Mouse (Mus musculus) hindlimb bud, embryonic 11.5 days (tissue): ENCODE results near the gene Prkd3.

ENCODE experiments used
- DNase-seq: peaks from one replicate; pipeline ENCODE4 v3.0.0-alpha.2; 2012; ENCODE audit warnings: low read depth, low spot score; ENCODE audit errors: extremely low spot score

Gene Prkd3

DNA sequence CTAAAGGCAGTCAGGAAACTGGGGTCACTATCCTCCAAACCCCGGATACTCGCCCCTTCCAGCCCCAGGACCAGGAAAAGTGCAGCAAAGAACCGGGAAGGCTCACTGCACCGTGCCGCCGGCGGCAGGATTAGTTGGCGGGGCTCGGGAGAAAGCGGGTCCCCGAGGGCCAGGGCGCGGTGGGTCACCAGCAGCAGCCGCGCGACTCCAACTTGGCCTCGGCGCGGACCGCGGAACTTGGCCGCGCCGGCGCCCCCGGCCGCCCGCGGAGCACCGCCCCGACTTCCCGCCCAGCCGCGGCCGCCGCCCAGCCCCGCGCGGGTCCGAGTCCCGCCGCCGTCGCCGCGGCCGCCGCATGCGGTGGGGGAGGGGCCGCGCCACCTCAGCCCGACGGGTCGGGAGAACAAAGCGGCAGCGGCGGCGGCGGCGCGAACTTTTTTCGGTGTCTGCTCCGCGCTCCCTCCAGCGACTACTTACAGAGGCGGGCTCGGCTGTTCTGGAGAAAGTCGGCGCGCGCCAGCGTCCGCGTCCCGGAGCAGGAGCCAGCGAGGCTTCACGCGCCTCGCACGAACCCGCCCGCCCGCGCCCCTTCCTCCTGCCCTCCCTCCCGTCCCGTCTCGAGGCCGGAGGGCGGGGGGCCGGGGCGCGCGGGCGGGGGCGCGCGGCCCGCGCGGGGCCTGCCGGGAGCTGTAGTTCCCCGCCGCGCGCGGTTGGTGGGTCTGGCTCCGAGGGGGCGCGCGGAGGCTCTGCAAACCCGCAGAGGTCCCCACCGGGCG is at the start of gene Prkd3:
TSS of gene Prkd3 (minus strand) at position 609 of the 776 bp plus-strand sequence.
- DNase-seq: no peak

DNA sequence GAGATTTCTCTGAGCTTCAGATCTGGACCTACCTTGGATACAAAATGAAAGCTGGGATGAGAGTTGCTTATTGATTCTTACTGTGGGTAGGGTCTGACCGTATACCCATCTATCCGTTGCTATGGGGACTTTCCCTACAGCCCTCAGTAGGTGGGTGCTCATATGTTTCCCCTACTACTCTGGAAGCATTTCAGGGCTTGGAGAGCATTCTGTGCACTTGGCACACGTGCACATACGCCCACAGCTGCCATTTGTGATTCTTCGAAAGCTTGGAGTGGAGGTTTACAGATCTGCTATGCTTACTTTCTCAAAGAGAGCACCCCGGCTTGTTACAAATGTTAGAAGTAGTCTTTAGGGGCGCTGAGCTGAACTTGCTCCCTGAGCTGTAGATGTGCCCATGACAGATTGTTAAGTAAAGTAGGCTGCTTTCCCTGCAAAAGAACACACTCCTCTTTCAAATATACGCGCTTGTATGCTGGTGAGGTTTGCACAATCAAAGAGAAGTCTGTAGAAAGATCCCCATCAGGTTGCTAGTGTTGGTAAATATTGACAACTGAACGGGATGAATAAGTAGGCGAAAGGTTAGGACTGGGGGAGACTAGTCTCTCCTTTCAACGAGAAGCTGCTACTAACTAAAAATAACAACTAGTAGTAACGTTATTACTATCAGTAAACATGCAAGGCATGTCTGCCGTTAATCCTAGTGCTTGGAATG is 49.3 kb upstream of the Prkd3 start:
- DNase-seq: no peak

DNA sequence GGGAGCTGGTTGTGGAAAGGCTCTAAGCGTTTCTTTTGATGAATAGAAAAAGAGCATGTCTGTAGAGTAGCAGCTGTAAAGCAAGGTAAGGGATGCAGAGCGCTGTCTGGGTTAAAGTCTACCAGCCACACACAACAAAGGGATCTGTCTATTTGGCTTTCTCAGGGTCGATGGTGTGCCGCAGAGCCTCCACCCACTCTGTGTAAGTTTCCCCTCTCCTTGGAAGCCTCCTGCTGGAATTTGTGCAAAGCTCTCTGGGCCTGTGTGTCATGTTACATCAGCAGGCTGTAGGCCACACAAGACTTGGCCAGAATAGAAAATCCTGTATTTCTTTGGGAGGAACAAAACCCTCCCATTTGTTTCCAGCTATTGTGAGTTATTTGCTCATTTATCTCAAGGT is 48.4 kb upstream of the Prkd3 start:
- DNase-seq: no peak

DNA sequence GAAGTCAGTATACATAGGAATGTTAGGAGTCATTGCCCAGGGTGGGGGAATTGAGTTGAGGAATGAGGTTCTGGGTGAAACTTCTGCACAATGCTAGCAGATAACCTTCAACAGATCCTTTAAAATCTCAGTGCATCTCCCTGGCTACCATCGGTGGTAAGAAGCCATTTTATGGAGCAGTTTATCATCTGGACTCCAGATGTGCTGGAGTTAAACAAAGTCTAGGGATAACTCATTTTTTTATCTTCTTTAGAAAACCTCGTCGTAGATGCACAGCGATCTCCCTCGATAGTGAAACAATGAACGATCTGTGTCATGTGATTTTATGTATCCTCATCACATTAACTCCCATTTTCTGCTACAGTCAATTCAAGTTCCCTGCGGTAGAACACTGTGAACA is 48.0 kb upstream of the Prkd3 start:
- no peak for DNase-seq

DNA sequence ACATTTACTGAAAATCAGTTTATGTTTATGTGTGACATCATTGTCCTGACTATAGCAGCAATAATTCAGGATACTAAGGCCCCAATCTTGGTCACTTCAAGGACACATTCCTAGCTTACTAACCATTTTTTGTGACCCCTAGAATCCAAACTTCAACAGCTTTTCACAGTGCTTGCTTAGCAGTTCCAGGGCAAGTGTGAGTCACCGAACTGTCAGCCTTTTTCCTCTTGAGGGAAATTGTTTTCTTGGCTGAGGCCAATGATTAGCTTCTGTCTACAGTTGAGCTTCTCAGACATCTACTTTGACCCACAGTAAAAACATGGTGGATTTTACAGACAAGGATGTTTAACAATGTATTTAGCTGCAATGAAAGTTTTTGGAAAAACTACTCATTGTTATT is 43.6 kb upstream of the Prkd3 start:
- no peak for DNase-seq

DNA sequence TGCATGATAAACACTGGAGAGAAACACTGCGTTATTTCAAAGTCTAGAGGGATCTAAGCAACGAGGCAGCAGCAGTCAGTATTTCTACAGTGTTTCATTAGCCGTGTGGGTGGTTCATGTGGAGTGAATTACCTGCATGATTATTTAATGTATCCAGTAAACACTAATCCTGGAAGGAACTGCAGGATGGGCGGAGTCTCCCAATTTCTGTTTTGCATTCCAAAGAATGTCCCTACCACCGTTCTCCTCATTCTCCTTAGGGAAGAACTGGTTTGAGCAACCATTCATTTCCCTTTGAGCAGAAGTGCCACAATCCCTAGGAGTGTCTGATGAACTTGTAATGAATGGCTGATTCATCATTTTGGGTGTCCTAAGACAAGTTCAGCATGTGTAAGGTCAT is 39.6 kb upstream of the Prkd3 start:
- no peak for DNase-seq

DNA sequence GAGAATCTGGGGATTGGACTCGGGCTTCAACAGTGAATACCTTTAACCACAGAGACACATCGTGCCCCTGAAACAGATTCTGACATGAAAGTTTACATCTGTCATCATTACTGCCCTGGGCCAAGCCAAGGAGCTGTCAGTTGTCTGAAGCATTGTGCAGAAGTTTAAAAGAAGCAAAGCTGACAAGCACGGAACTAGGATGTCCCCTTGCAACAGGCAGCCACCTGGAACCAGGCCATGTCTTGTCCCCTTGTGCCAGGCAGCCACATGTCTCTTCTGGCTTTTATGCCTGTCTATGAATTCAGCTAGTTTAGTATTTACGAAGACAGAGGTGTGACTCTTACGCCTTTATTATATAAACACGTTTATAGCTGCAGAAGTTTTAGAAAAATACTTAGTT is 37.7 kb upstream of the Prkd3 start:
- no peak for DNase-seq

DNA sequence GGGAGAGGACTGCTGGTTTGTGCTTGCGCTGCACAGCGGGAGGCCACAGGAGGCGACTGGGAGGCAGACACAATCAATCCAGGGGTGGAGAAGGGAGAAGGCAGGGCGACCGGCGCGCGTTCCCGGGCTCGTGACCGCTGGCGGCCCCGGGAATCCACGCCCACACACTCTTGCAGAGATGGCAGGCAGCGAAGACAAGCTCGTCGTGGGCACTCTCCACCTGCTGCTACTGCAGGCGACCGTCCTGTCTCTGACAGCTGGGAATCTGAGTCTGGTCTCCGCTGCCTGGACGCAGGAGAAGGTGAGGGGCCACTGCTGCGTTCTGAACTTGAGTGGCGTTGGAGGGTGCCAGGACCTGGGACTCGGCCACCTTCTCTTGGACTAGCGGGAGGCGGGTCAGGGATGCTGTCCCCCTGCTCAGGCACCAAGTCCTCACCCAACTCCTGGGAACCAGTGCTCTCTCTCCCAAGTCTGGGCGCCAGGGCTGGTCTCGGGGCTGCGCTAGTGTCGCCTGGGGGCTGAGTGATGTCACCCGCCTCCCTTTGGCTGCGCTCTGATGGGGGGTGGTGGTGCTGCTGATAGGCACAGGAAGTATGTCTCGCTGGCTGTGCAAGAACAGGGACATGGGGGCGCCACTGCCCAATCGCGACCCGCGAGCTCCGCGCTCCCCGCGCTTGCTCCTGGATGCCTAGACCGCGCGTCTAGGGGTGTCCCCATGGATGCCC is 31.6 kb upstream of the Prkd3 start:
- no peak for DNase-seq

DNA sequence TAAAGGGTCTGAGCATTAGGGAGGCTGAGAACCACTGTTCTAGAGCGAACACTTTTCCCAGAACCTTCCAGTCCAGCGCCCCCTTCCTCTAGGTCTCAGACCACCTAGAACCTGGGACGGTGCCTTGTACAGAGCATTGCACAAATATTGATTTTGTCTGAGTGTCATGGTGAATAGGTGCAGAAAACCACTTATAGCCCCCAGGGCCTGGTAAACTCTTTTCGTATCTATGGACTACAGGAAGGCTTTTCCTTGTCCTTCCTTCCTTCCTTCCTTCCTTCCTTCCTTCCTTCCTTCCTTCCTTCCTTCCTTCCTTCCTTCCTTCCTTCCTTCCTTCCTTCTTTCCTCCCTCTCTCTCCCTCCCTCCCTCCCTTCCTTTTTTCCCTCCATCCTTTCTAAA is 31.0 kb upstream of the Prkd3 start, which contains the start of gene Qpct:
TSS of gene Qpct (plus strand) at position 301 of the 400 bp plus-strand sequence.
- no peak for DNase-seq

DNA sequence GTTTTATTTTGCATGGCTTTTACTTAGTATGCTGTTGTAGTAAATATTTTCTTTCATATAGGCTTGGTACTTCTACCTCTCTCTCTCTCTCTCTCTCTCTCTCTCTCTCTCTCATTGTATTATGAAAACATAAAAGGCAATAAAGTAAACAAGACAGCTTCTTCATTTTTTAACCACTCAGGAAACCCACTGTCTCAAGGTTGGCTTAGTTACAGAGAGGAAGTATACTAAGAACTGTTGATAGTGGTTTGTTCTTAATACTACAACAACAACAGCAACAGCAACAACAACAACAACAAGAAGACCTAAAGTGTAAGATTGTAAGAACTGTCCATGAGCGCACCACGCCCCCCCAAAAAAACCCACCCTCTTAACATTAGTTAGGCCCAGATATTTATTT is 23.1 kb upstream of the Prkd3 start:
- DNase-seq: no peak

DNA sequence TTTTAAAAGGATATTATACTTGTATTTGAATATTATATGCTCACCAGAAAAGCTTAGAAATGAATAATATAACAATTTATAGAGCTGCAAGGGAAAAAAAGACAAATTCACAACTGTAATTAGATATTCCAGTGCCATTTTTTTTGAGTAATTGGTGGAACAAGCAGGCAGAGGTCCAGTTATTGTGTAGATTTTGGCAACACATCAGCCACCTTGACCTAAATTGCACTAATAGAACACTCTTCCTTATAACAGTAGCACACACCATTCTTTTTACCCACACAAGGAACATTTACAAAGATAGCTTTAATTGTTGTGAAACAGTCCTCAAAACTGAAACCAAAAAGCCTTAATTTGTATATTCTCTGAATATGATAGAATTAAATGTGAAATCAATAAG is 19.0 kb upstream of the Prkd3 start:
- DNase-seq: no peak

DNA sequence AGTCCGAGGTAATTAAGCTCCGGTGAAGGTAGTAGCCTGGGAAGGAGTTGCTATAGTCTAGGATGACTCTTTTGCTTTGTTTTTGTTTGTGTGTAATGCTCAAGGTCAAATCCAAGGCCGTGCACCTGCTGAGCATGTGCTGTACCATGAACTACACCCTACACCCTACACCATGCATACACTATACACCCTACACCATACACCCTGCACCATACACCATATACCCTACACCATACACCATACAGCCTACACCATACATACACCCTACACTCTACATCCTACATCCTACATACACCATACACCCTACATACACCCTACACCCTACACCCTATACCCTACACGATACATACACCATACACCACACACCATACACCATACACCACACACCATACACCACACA is 12.2 kb upstream of the Prkd3 start:
- no peak for DNase-seq

DNA sequence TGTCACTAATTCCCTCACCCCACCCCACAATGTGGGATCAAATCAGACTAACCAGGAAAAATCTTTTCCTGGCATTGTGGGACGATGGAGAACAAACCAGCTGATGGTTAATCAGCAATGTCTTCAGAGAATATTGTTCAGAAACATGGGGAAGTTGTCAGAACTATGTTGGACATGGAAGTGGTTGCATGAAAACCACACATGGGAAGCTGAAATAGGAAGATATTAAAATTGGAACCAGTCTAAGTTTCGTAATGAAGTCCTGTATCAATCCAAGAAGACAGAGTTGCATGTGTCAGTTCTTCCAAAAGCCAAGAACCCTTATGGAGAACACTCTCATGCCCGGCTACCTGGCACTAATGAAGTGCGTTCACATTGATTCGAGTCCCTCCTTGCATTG is 11.0 kb upstream of the Prkd3 start:
- DNase-seq: no peak

DNA sequence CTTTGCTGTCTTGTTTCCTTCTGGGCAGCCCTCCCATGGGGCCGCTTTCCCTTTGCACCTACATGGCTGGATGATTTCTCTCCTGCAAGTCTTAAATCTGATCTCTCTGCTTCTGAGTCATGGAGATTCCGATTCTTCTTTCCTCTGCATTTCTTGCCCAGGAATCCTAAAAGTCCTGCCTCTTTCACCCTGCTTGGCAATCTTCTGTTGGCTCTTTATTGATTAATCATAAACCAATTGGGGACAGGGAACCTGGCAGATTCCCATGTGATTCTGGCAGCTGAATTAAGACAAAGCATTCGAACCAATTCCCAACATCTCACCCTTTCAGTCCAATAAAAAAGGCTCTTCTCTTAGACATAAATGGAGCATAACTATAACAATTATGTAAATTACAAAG is 8.6 kb upstream of the Prkd3 start:
- no peak for DNase-seq

DNA sequence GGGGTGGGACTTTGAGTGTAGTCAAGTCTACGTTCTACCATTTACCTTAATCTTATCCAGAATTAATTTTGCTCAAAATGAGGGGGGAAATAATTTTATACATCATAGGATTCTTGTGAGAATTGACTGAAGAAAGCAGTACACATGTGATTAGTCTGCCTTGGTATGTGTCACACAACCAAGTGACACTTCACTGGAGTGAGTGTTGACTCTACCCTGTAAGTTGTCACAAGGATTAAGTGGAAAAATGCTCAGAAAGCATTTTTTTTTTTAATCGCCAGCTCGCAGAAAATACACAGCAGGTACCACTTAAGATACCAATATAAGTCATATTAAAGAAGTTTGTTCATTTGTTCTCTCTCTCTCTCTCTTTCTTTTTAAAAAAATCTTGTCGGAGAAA is 3.9 kb upstream of the Prkd3 start:
- no peak for DNase-seq

DNA sequence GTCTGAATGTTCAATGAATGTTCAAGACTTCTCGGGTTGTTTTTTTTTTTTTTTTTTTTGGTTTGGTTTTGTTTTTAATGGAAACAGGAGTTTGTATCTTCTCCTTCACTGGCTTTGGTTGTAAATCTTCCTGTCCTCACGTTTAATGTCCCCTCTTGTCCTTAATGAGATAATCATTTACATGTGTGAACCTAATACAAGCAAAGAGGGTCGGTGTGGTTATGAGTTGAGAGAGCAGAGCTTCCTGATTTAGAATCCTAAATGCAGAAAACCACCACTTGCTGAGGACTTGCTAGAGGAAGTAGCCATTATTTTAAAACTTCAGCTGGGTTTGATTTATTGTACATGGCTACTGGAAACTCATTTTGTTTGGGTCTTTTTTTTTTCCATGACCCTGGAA is 2.1 kb upstream of the Prkd3 start:
- peak; percentile 92 for DNase-seq

DNA sequence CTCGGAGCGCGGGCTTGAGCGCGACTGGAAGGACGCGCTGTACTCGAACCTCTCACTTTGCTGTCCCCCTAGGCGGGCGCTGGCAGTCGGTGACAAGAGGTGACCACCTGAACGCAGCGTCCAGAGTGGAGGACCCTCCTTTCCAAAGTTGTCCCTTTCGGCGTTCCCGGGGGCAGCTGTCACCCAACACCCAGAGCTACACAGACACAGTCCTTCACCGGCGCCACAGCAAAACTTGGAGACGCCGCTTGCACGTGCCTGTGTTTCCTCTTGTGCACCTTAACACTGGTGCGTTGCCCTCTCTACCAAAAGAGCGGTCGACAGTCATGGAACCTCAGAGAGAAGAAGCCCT is 344 bp upstream of the Prkd3 start:
- DNase-seq: no peak

DNA sequence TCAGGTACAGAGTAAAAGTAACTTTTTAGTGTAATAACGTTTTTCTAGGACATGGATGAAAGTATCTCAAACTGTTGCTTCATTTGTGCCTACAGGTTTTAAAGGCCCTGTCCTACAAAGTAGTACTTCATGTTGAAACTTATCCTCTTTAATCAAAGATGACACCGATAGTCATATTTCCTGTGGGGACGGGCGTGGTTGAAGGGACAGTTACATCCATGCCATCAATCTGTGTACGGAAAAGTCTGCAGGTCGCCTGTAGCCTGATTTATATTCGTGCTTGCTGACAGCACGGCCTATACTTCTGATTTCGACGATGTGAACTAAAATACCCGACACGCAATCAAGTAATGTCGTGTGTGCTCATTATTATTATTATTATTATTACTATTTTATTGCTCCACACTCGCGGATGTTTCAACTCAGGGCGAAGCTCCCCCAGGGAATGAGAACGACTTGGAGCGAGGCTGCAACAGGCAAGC is 849 bp downstream of the Prkd3 start:
- no peak for DNase-seq

DNA sequence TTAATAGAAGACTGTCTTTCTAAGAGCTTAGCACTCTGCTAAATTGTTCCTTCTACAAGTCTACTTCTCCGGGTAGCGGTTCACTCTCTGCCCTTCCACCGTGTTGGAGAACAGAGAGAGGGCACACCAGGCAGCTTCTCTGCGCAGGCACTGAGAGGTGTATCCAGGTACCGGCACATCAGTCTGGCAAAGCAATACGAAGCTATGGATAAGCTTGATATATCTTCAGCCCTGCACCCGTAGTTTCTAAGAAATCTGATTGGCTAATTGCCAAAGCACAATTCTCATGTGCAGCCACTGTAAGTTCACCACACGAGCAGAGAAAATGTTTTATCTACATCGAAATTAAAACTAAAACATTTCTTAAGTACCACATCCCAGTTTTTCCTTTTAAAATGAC is 2.2 kb downstream of the Prkd3 start:
- DNase-seq: no peak

DNA sequence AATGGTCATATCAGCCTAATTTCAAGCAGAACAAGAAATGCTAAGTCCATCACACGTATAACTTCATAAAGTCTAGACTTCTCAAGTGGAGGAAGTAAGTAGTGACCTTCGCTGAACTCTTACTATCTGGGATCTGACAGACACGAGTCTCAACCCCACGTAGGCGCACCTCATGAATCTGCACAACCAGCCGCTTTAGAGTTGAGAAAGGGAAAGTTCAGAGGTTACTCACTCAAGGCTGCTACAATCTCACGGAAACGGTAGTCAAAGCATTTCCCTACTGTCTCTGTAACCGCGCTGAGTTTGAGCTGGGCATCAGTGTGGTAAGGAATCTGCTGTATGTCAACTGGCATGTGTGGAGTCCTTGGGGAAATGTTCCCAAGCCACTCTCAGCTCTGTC is 4.8 kb downstream of the Prkd3 start:
- DNase-seq: no peak

DNA sequence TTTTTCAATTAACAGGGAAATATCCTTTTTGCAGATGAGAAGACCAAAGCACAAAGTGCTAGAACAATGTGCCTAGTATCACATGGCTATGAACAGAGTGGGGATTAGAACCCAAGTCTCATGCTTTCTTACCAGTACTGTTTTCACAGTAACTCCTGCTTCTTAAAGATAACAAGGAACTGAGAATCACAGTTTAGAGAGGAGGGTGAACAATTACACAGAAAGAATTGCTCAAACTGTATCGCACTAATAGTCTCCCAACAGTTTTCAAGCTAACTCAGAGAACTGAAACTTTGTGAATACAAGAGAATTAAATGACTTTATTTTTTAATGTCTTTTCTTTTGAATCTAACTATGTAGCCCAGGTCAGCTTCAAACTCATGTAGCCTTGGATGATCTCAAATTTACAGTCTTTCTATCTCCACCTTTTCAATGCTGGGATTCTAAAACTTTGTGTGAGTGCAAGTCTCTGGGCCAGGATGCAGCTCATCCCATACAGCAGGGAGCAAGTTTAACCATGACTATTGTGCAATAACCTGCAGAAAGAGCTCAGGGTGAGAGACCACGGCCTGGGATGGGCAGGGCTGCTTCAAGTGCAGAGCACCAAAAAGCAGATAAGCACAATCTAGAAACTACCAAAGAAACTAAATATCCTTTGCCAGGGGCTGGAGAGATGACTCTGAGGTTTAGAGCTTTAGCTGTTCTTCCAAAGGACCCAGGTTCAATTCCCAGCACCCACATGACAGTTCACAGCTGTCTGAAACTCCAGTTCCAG is 5.5 kb downstream of the Prkd3 start:
- DNase-seq: no peak
